Mouse (Mus musculus): ENCODE data around the gene Rnaseh2c. TPM values are rescaled to one million over a fixed set of nuclear protein-coding genes. Genes with fewer than 3 reads are reported as not detected.

Gene Rnaseh2c
- polyA plus RNA-seq, 1 experiment from 2014 or later, result 126 TPM

Other genes starting within 250 kb of the Rnaseh2c start
- 61.2 and 67.0 TPM in 2 replicates for gene Eif1ad, start 235.1 kb upstream of the Rnaseh2c start, polyA plus RNA-seq (2016; fragmentation: Nextera tagmentation; extraction: Ambion mirVana)
- gene Banf1, start 234.7 kb upstream of the Rnaseh2c start, polyA plus RNA-seq (2016; fragmentation: Nextera tagmentation; extraction: Ambion mirVana), result 309 and 324 TPM in 2 replicates
- 106 and 111 TPM in 2 replicates for gene Sart1, start 213.2 kb upstream of the Rnaseh2c start, polyA plus RNA-seq (2016; fragmentation: Nextera tagmentation; extraction: Ambion mirVana)
- 0.86 and 0.98 TPM in 2 replicates for gene Tsga10ip, start 199.3 kb upstream of the Rnaseh2c start, polyA plus RNA-seq (2016; fragmentation: Nextera tagmentation; extraction: Ambion mirVana)
- gene Drap1, start 176.9 kb upstream of the Rnaseh2c start, polyA plus RNA-seq (2016; fragmentation: Nextera tagmentation; extraction: Ambion mirVana), result 276 and 280 TPM in 2 replicates
- 59.0 and 59.6 TPM in 2 replicates for gene AI837181, start 176.7 kb upstream of the Rnaseh2c start, polyA plus RNA-seq (2016; fragmentation: Nextera tagmentation; extraction: Ambion mirVana)
- not detected in 2 replicates for gene Fosl1, start 154.3 kb upstream of the Rnaseh2c start, polyA plus RNA-seq (2016; fragmentation: Nextera tagmentation; extraction: Ambion mirVana)
- 10.7 and 11.0 TPM in 2 replicates for gene Ccdc85b, start 144.0 kb upstream of the Rnaseh2c start, polyA plus RNA-seq (2016; fragmentation: Nextera tagmentation; extraction: Ambion mirVana)
- gene Fibp, start 141.3 kb upstream of the Rnaseh2c start, polyA plus RNA-seq (2016; fragmentation: Nextera tagmentation; extraction: Ambion mirVana), result 133 and 144 TPM in 2 replicates
- 3.7 and 4.3 TPM in 2 replicates for gene Ctsw, start 133.4 kb upstream of the Rnaseh2c start, polyA plus RNA-seq (2016; fragmentation: Nextera tagmentation; extraction: Ambion mirVana)
- gene Efemp2, start 127.9 kb upstream of the Rnaseh2c start, polyA plus RNA-seq (2016; fragmentation: Nextera tagmentation; extraction: Ambion mirVana), result 75.3 and 81.0 TPM in 2 replicates
- 43.3 and 45.4 TPM in 2 replicates for gene Mus81, start 113.5 kb upstream of the Rnaseh2c start, polyA plus RNA-seq (2016; fragmentation: Nextera tagmentation; extraction: Ambion mirVana)
- 3,169 and 3,299 TPM in 2 replicates for gene Cfl1, start 111.4 kb upstream of the Rnaseh2c start, polyA plus RNA-seq (2016; fragmentation: Nextera tagmentation; extraction: Ambion mirVana)
- gene 1700020D05Rik, start 98.1 kb upstream of the Rnaseh2c start, polyA plus RNA-seq (2016; fragmentation: Nextera tagmentation; extraction: Ambion mirVana), result 0.23 and 0.56 TPM in 2 replicates
- gene Snx32, start 91.3 kb upstream of the Rnaseh2c start, polyA plus RNA-seq (2016; fragmentation: Nextera tagmentation; extraction: Ambion mirVana), result 38.3 and 42.2 TPM in 2 replicates
- gene Ovol1, start 41.2 kb upstream of the Rnaseh2c start, polyA plus RNA-seq (2016; fragmentation: Nextera tagmentation; extraction: Ambion mirVana), result 0.18 and 0.19 TPM in 2 replicates
- 2.6 and 3.2 TPM in 2 replicates for gene Ap5b1, start 33.8 kb upstream of the Rnaseh2c start, polyA plus RNA-seq (2016; fragmentation: Nextera tagmentation; extraction: Ambion mirVana)
- 73.2 and 76.5 TPM in 2 replicates for gene Kat5, start 8.4 kb downstream of the Rnaseh2c start, polyA plus RNA-seq (2016; fragmentation: Nextera tagmentation; extraction: Ambion mirVana)
- 38.4 and 41.5 TPM in 2 replicates for gene Rela, start 35.6 kb downstream of the Rnaseh2c start, polyA plus RNA-seq (2016; fragmentation: Nextera tagmentation; extraction: Ambion mirVana)
- 22.4 and 25.4 TPM in 2 replicates for gene Sipa1, start 61.8 kb downstream of the Rnaseh2c start, polyA plus RNA-seq (2016; fragmentation: Nextera tagmentation; extraction: Ambion mirVana)
- 21.5 and 23.3 TPM in 2 replicates for gene Map3k11, start 86.9 kb downstream of the Rnaseh2c start, polyA plus RNA-seq (2016; fragmentation: Nextera tagmentation; extraction: Ambion mirVana)
- gene Pcnx3, start 87.0 kb downstream of the Rnaseh2c start, polyA plus RNA-seq (2016; fragmentation: Nextera tagmentation; extraction: Ambion mirVana), result 34.6 and 35.0 TPM in 2 replicates
- gene Kcnk7, start 102.5 kb downstream of the Rnaseh2c start, polyA plus RNA-seq (2016; fragmentation: Nextera tagmentation; extraction: Ambion mirVana), result not detected in 2 replicates
- 10.8 and 12.1 TPM in 2 replicates for gene Ehbp1l1, start 124.4 kb downstream of the Rnaseh2c start, polyA plus RNA-seq (2016; fragmentation: Nextera tagmentation; extraction: Ambion mirVana)
- gene Fam89b, start 127.8 kb downstream of the Rnaseh2c start, polyA plus RNA-seq (2016; fragmentation: Nextera tagmentation; extraction: Ambion mirVana), result 174 and 177 TPM in 2 replicates
- gene Ltbp3, start 139.0 kb downstream of the Rnaseh2c start, polyA plus RNA-seq (2016; fragmentation: Nextera tagmentation; extraction: Ambion mirVana), result 13.8 and 16.6 TPM in 2 replicates
- 71.8 and 73.7 TPM in 2 replicates for gene Scyl1, start 169.5 kb downstream of the Rnaseh2c start, polyA plus RNA-seq (2016; fragmentation: Nextera tagmentation; extraction: Ambion mirVana)

Measured in hindbrain, embryonic 12.5 days (tissue).